Mouse (Mus musculus): Measurements from ENCODE around the gene Wdr44.
"Not testable (repeated sequence)": the region's sequence is repeated elsewhere in the genome, so short reads cannot be mapped to it uniquely, and the experiment has no call there.

The Wdr44 gene

DNA sequence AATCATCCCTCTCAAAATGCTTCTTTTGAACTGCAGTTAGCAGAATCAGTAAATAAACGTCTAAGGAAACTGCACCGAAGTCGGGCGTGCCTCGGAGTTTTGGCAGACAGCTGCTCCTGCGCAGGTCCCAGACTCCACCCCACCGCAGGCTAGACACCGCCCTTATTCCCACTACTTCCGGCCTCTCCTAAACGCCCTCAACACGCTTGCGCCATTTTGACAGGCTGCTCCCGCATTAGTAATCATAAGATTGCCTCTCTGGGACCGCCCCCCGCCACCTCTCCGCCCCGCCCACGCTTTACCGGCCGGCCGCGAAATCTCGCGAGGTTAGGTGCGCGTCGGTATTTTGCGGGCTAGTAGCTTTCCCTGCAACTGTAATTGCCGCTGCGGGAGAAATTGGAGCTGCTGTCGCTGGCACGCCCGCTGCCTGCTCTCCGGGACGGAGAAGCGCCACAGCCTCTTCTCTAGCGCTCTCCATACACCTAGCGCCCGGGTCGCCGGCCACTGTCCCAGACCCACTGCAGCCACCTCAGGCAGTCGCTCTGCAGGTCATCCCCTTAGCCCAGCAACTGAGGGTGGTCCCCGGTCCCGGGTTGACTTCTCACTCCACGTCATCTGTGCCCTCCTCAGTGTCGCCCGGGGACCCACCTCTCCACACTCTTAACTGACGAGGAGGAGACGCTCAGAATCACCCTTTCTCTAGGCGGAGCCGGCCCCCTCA lies at the start of gene Wdr44:
TSS of gene Wdr44 (plus strand) at position 330 of the 721 bp plus-strand sequence.
- peak; percentile 91 for DNase-seq

DNA sequence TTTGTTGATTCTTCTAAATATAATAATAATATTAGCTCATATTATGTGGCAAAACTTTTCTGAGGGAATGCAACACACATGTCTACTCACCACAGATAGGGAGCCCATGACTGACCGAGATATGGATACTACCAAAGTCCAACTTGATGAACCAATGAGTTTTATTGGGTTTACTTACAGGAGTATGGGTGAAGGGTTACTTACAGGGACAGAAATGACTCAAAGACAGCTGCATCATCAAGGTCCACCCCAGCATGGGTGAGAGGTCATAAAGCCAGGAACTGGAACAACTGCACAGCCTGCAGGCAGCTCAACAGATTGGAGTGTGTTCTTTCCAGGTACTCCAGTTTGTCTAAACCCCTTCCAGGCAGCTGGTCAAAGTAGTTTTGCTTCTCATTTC lies 44.5 kb upstream of the Wdr44 start:
- no peak for DNase-seq

DNA sequence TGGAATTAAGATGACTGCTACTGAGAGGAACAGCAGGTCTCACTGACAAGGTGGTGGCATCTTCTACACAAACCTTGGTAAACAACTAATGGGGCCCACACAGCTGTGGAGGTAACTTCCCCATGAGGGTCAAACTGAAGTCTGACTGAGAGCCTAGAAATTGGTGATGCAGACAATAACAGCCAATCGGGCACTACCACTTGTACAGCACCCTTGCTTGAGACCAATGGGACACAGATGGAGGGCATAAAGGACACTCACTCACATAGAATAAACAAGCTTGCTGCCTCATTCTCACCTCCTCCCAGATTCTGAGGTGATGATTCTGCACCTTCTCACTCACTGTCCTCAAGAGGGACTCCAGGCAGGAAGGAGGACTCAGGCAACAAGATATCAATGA lies 30.6 kb upstream of the Wdr44 start:
- no peak for DNase-seq

DNA sequence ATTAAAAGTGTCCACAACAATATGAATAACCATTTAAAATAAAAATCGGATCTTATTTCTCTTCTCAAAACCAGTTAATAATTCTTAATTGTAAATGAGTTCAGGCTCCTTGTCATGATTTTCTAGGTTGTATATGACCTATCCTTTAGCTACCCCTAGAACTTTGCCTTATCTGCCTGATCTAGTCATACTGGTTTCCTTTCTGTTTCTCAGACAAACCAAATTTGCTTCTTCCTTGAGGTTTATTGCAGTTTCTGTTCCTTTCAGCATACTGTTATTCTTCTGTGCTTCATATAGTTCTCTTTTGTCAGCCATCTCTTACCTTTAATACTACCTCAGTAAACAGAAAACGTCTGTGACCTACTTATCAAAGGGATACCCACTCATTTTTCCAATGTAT lies 19.7 kb upstream of the Wdr44 start:
- no peak for DNase-seq

DNA sequence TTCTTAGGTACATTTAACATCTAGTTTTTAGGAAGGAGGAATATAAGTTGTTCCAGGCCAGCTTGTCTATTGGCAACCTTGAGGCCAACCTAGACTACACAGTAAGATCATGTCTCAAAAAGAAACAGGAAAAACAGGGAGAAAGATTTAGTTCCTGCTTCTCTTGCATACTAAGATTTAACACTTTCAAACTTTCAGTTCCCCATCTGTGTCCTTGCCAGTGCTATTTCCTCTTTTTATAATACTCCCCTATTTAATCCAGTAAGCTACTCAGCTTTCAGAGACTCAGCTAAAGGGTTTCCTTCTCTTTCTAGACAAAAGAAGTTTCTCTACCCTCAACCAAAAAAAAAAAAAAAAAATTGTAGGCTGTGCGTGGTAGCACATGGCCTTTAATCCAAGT lies 17.4 kb upstream of the Wdr44 start:
- no peak for DNase-seq

DNA sequence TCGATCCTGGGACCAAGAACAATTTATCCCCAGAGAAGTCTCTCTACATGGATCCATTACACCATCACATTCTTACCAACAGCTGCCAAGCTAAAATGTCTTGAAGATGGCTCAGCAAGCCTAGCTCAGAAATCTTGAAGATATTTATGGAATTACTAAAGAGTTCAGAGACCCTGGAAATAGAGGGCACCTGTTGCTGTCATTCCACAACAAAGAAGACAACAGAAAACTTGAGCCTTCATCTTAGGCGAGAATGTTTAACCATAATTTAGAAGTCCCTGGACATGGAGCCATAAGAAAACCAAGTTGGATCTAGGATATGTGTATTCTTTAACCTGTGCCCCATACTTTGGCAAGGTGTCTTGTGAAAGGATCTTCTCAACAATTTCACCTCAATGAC lies 16.3 kb upstream of the Wdr44 start:
- no peak for DNase-seq

DNA sequence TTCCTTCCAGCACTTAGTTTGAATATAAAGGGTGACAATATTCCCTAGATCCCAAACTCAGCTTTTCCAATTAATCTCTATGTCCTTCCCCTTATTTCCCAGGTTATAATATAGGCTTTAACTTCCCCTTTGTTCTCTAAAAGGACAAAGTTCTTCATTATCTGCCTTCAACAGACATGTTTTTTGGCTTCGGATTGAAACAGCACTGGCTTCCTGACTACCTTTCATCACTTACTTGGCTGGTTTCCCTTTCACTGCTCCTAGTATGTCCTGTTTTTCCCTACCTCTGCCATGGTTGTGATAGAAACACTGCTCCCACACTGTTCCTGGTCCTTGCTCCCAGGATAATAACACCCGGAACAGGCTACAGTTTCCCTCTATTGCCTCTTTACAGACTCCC lies 15.3 kb upstream of the Wdr44 start:
- DNase-seq = no peak

DNA sequence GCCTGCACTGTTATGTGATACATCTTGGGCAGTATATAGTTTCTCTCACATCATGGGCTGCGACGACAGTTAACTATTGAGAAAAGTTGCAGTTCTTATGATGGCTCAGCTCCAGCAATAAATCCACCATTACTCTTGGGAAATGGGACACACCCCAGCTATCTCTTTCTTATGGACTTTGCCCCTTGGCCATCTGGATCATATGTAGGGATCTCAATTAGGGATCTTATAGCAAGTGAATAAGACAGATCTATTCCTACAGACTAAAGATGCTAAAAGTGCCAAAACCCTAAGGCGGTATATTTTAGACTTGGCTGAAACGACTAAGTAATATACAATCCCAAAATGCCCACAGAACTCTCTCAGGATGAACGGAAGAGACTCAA lies 522 bp upstream of the Wdr44 start:
- peak; percentile 1 for DNase-seq

DNA sequence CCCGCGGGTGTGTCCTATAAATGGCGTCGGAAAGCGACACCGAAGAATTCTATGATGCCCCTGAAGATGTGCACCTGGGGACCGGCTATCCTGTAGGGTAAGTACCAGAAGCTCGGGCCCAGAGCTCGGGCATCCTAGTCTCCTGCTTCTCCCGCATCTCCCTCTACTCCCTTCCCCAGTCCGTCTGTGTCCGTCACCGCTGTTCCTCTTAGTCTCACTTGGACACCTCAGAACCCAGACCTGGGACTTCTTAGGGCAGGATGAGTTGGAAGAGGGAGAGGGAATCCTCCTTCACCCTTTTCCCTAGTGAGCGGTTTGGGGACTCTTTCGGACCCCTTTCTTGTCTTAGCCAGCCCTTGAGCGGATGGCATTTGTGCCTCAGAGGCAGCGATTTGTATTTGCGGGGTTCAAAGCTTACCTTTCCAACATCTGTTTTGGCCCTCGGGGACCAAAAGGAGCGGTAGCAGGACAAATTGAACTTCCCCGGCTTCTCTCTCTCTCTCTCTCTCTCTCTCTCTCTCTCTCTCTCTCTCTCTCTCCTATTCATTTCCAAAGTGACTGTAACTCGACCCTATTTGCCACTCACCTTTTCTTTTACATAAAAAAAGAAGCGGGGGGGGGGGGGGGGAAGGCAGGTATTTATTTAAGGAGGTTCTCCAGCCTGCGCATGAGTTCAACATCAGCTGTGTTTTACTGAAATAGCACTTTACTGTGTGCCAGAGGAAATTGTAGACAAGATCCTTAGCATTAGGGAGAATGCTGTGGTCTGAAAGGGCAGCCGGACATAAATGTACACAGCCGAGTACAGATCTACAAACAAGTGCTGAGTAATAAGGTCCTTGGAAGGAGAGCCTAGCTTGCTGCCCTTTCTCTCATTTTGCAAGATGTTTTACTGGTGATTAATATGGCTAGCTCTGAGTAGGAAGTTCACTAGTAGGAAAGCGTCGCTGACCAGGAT lies 871 bp downstream of the Wdr44 start:
- DNase-seq = peak; percentile 1

DNA sequence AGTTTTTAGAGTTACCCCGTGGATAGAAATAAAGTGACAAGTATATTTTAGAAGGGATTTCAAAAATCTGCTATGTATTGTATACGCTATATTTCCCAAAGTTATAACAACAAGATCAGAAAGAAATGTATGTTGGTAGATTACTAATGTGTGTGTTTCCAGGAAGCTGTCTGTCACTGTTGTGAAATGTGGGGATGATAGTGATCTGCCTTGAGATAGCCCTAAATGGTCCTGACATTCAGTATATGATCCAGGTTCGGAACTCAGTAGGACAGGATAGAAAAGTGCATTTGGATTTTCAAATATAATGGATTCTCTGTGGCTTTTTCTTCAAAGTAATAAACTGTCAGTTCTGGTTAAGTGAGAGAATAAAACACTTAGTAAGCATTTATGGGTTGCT lies 1.7 kb downstream of the Wdr44 start:
- no peak for DNase-seq

DNA sequence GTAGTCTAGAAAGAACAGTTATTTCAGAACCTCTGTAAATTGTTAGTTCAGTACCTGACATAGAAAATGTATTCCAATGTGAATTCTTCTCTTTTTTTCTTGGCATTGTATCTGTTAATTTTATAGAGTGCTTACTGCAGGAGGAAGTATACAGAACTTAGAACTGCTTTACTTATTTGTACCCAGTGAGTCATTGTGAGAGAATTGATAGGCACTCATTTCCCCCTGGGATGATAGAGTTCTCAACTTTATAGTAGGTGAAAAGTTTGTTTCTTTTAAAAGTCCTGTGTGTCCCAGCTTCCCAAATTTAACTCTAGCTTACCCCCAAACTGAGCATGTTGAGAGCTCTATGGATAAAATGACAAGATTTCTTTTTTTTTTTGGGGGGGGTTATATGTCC lies 2.3 kb downstream of the Wdr44 start:
- no peak for DNase-seq

DNA sequence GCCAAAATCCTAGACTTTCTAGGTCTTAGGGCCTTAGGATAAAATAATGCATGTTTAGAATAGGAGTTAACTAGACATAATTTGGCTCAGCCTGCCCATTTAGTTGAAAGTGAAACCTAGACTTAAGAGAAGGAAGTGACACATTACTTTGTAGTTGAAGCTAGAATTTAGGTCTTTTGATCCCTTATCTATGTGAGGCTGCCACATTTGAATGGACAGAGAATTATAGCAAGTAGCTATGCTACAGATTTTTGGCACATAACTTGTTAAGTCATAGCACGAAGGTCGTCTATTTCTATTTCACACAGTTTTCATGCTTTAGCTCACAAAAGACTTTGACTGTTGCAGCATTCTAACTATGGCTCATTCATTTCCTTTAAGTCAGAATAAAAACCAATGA lies 4.5 kb downstream of the Wdr44 start:
- no peak for DNase-seq

DNA sequence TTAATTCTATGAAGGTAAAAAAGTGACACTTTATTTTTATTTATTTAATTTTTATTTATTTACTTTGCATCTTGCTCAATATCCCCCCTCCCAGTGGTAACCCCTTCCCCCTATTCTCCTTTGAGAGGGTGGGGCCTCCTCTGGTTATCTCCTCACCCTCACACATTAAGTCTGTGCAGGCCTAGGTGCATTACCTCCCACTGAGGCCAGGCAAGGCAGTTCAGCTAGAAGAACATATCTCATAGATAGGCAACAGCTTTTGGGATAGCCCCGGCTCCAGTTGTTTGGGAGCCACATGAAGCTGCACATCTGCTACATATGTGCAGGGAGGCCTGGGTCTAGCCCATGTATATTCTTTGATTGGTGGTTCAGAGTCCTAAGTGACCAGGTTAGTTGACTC lies 6.2 kb downstream of the Wdr44 start:
- DNase-seq = no peak

DNA sequence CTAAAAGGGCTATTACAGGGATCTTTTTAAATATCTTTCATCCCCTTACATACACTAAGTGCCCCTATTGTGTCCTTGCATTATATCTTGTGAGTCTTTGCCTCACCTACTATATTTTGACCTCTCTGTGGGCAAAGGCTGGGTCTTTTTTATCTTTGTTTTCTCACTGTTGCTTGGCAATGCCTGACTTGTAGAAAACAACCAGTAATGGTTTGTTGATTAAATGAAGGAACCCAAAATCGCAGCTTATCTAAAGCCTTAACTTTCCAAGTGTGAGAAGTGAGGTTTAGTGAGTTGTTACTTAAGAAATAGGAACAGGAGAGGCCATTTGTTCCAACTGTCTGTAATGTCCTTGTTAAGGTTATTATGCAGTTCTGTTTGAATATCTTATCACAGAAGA lies 24.4 kb downstream of the Wdr44 start:
- DNase-seq = no peak

DNA sequence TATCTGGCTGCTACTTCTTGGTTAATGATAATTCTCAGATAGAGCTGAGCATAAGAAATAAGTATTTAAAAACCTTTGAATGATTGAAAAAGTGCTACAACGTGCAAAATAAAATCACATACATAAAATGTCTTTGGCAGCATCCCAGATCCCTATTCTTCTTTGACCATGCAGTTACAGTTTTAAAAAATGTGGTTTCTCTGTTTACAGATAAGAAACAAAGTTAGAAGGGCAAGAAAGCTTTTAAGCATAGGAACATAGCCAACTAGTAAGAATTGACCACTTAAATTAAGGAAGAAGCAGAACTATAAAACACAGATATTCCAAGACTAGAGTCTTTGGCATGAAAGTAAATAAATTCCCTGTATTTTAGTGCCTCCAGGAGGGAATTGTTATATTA lies 34.6 kb downstream of the Wdr44 start:
- DNase-seq = no peak

DNA sequence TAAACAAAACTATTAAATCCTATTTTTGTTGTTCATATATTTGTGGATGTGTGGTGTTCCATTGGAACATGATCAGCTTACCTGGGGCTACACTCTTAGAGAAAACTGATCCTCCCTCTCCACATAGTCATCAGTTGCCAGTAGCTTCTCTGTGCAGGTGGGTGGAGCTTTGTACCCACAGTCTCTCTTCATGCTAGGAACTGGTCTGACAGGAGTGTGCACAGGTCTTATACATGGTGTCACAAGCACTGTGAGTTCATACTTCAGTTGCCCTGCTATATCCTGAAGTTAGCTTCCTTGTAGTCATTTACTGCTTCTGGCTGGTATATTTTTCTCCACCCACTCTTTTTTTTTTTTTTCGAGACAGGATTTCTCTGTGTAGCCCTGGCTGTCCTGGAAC lies 61.8 kb downstream of the Wdr44 start:
- DNase-seq = no peak

DNA sequence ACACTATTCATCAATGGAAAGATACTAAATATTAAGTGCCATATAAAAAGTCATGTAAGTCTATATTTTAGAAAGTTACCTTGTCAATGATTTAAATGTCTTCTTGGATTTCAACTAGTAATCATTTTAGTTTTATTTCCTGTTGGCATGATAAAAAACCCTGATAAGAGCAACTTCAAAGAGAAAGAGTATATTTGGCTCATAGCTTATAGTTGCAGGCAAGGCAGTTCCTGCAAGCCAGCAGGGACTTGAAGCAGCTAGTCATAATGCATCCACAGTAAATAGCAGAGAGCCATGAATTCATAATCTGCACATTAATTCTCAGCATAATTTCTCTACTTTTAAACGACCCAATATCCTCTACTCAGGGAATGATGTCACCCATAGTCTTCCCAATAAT lies 75.0 kb downstream of the Wdr44 start:
- no peak for DNase-seq

DNA sequence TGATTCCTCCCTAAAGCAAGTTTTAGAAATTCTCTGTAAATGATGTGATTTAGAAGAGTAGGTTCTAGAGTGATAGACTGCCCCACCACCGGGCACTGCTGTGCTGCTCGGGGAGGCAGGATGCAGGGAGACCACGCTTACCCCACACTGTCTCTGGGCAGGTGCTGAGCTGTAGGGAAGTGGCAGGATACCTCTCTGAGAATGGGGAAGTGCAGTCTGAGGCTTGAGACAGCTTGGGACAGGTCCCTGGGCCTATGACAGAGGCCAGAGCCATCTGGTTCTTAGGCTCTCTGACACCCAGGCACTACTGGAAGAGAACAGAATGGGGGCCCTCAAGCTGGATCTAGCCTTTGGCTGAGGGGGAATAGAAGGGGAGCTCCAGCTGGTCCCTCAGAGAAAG lies 114.3 kb downstream of the Wdr44 start:
- DNase-seq = no peak

DNA sequence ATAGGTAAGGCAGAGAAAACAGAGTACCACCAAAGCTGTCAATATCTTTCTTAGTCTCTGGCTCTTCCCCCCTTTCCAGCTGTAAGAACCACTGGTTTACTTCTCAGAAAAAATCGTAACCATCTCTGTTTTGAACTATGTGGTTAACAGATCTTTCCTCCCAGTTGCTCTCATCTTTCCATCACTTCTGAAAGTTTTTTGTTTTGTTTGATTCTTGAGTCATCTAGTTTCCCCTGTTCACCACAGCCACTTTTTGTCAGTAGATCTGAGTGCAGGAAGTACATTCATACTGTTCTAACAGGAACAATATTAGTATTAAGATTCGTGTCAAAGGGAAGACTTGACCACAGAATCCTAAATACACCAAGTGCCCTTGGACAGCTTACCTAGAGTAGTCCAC lies 117.5 kb downstream of the Wdr44 start:
- DNase-seq = no peak

DNA sequence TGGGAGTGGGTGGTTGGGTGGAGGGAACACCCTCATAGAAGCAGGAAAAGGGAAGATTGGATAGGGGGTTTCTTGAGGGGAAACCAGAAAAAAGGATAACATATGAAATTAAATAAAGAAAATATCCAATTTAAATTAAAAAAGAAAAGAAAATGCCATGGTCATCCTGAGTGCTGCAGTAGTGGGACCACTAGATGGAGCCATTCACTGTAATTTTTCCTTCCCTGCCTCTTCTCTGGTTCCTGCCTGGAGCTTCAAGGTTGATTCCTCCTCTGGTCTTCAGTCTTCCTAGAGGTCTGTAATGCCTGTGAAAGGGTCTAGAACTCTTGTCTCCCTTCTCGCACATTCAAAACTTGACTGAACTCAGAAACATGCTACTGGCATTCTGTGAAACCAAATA lies 120.4 kb downstream of the Wdr44 start:
- not testable (repeated sequence) for DNase-seq

DNA sequence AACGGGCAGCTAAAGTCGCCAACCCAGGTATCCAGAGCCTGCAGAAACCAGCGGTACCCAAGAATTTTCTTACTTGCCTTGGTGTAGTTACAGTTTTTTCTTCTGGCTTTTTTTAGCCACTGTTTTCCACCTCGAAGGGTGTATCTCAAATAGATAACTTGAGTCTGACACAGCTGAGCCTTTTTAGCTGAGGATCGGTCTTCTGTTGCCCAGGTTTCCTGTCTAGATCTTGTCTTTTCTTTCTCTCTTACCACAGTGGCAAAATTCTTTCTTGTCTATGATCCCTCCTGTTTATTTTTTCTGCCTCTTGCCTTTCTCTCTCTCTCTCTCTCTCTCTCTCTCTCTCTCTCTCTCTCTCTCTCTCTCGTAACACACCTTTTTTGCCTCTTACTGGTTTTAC lies 130.0 kb downstream of the Wdr44 start:
- DNase-seq = not testable (repeated sequence)

DNA sequence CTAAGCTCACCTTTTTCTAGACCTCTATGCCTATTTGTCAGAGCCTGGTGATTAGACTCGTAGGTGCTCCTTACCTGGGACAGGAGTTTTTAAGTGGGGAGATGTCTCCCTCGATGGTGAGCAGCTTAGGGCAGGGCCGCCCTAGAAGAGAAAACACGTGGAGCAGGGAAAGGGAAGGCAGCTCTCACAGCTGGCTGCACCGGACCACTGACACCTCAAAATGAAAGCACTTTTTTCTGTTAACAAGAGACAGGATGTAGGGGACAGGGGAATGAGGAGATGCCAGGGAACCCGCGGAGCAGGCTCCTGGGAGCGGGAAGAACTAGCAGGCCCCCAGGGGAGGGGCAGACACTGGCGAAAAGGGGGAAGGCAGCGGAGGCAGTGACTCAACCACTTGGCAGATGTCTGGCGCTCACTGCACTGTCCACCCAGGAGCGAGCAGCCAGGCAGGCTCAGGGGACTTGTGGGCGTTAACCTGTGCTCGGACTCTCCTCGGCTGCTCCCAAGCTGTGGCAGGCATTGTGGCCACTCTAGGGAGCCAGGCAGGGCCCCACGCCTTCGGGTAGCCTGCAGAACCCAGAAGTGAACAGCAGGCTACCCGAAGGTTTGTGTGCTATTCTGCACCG lies 130.7 kb downstream of the Wdr44 start:
- no peak for DNase-seq

DNA sequence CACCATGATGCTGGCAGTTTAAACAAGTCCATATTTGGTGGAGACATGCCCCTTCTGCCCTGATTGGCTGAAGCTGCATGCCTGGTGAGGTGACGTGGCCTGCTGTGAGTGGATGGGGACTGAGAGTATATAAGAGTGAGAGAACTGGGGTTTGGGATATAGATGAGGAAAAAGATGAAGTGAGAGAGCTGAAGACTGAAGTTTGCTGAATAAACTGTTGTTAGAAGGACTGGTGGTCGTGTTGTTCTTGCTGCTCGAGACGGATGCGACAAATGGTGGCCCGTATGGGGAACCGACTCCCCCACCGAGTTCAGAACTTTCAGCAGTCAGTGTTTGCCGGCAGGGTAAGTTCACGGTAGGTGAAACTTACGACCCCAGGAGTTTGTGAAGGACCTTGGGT lies 140.9 kb downstream of the Wdr44 start:
- not testable (repeated sequence) for DNase-seq

DNA sequence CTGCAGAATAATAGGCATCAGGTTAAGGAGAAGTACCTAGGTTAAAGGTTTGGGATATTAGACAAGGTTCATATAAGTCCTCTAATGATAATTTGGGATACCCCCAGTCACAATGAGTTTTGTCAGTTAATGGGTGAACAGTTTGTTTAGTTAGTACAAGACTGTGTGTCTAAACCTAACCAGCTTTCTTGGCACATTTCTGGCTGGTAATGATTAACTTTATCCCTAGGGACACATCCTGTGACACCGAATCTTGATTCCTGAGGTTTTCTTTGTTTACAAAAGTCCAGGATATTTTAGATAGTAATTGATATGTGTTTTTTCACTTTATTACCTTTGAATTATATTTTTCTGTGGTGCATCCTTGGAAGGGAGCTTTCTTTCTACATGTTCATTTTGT lies 148.1 kb downstream of the Wdr44 start:
- DNase-seq = no peak
